Mouse (Mus musculus): ENCODE measurements around the gene Abcb9. TPM values are rescaled to one million over a fixed set of nuclear protein-coding genes. Genes with fewer than 3 reads are reported as not detected.
A peak's percentile ranks its signal among the peaks of the same experiment; 100 is the strongest.

Abcb9 gene
- 1.6 and 1.7 TPM in 2 replicates for polyA plus RNA-seq (2015; fragmentation: Nextera tagmentation; extraction: Ambion mirVana)

GRCm38 (mm10) chr5:124095596-124096232, at the start of gene Abcb9:
Gene Abcb9 (minus strand): TSS chr5:124095798.
- Histone ChIP-seq H3K27me3 (replicated peaks) (peaks cover 10% of the 10 kb centered on the region), H3K4me3 (peak within 1 kb of the TSS; percentile 57), H3K9ac (peak within 1 kb of the TSS; percentile 78), H3K36me3 (no peaks in the 10 kb centered on the region), H3K27ac (replicated peaks) (no peak within 1 kb of the TSS), H3K9me3 (no peaks in the 10 kb centered on the region), H3K4me2 (peak within 1 kb of the TSS; percentile 85), H3K4me1 (peaks cover 20% of the 10 kb centered on the region)
- ATAC-seq (ENCODE audit: extremely low read depth, insufficient number of reproducible peaks, low FRiP score, low TSS enrichment) = peak; percentile 83
- 2% methylated on average over 42 of the region's 42 CpGs for WGBS

DNA sequence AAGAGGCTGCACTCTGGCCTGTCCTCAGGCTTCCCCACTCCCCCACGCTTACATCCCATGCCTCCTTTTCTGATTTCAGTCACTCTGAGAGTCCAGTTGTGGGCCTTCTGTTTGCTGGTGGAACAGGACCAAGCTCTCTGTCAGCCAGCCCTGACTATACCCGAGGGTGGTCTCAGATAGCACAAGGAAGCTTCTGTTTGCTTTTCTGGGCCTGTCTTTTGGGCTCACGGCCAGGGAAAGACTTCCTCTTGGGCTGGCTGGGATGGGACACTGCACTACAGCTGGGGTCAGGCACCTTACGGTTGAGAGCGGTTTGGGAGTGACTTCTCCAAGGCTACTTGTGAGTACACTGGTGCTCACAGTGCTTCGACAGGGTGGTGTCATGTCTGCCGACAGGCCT, 42.5 kb upstream of the Abcb9 start:
- no peak overlapping the region for H3K9ac ChIP-seq
- no peaks in the 10 kb centered on the region for H3K9me3 ChIP-seq
- no peak overlapping the region for H3K4me2 ChIP-seq
- H3K27ac ChIP-seq (replicated peaks) = 0 out of 2 replicates have a peak overlapping the region, but pooled peaks have one; percentile 3
- no peak for ATAC-seq (ENCODE audit: extremely low read depth, insufficient number of reproducible peaks, low FRiP score, low TSS enrichment)
- H3K4me1 ChIP-seq = peaks cover 12% of the 10 kb centered on the region
- no peaks in the 10 kb centered on the region for H3K27me3 ChIP-seq (replicated peaks)
- 64% methylated on average over 7 of the region's 7 CpGs for WGBS
- no peak overlapping the region for H3K4me3 ChIP-seq
- H3K36me3 ChIP-seq = peaks cover 97% of the 10 kb centered on the region

- H3K27me3 ChIP-seq (replicated peaks) = no peaks in the 10 kb centered on the region
- H3K4me2 ChIP-seq = no peak overlapping the region
- no peak overlapping the region for H3K27ac ChIP-seq (replicated peaks)
- no peak overlapping the region for H3K4me3 ChIP-seq
- no peak overlapping the region for H3K9ac ChIP-seq
- no peak for ATAC-seq (ENCODE audit: extremely low read depth, insufficient number of reproducible peaks, low FRiP score, low TSS enrichment)
- H3K36me3 ChIP-seq = peaks cover 98% of the 10 kb centered on the region
- H3K9me3 ChIP-seq = no peaks in the 10 kb centered on the region
- H3K4me1 ChIP-seq = peaks cover 12% of the 10 kb centered on the region
- WGBS = 82% methylated on average over 5 of the region's 5 CpGs
Observed at GRCm38 (mm10) chr5:124134261-124134660, 38.7 kb upstream of the Abcb9 start.

DNA sequence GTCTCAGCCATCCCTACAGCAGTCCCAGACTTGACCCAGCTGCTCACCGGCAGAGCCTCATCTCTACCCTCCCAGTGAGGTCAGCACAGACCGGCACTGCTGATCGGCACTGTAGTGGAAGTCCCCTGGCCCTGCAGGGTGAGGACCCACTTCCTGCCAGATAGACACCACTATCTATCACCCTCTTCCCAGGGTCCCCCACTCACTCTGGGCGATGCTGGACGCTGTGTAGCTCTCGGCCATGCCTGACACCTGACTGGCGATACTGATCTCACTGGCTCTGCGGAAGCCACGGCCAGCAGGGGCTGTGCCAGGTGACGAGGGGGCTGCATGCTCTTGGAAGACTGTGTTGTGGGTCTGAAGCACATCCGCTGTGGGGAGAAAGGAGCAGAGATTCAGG, 29.5 kb upstream of the Abcb9 start:
- peaks cover 99% of the 10 kb centered on the region for H3K36me3 ChIP-seq
- no peak for ATAC-seq (ENCODE audit: extremely low read depth, insufficient number of reproducible peaks, low FRiP score, low TSS enrichment)
- H3K4me1 ChIP-seq = no peaks in the 10 kb centered on the region
- H3K27ac ChIP-seq (replicated peaks) = no peak overlapping the region
- WGBS = 81% methylated on average over 11 of the region's 11 CpGs
- H3K4me2 ChIP-seq = no peak overlapping the region
- H3K9me3 ChIP-seq = no peaks in the 10 kb centered on the region
- no peaks in the 10 kb centered on the region for H3K27me3 ChIP-seq (replicated peaks)
- no peak overlapping the region for H3K4me3 ChIP-seq
- no peak overlapping the region for H3K9ac ChIP-seq

DNA sequence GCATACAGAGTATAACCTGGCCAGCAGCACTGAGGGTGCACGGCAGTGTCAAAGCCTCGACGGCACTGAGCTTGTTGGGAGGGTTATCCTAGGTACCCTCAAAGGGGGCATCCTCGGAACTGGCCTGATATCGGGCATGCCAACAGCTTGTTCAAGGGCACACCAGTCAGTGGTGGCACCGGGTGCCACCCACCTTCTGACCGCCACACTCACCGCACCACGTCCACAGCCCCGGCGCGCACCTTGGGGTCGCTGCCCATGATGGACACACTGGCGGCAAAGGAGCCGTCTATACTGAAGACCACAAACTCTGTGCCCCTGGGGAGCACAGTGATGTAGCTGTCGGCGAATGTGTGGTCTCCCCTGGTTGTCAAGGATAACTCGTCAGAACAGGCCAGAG, 26.8 kb upstream of the Abcb9 start:
- Histone ChIP-seq H3K27ac (replicated peaks) (no peak overlapping the region), H3K9me3 (no peaks in the 10 kb centered on the region), H3K4me2 (no peak overlapping the region), H3K9ac (no peak overlapping the region), H3K36me3 (peaks cover 99% of the 10 kb centered on the region), H3K27me3 (replicated peaks) (no peaks in the 10 kb centered on the region), H3K4me1 (peaks cover 2% of the 10 kb centered on the region), H3K4me3 (no peak overlapping the region)
- WGBS = 89% methylated on average over 18 of the region's 18 CpGs
- ATAC-seq (ENCODE audit: extremely low read depth, insufficient number of reproducible peaks, low FRiP score, low TSS enrichment) = no peak

GRCm38 (mm10) chr5:124119204-124119603, 23.6 kb upstream of the Abcb9 start:
- H3K36me3 ChIP-seq = peaks cover 78% of the 10 kb centered on the region

GRCm38 (mm10) chr5:124115990-124116845, 20.6 kb upstream of the Abcb9 start, which contains the start of gene Arl6ip4:
Gene Arl6ip4 (plus strand): TSS chr5:124116089.
- H3K27me3 ChIP-seq (replicated peaks) = no peaks in the 10 kb centered on the region
- WGBS = under 1% methylated on average over 64 of the region's 64 CpGs
- peak within 1 kb of the TSS; percentile 95 for H3K4me3 ChIP-seq
- no peaks in the 10 kb centered on the region for H3K9me3 ChIP-seq
- peak within 1 kb of the TSS; percentile 87 for H3K27ac ChIP-seq (replicated peaks)
- ATAC-seq (ENCODE audit: extremely low read depth, insufficient number of reproducible peaks, low FRiP score, low TSS enrichment) = no peak
- H3K4me1 ChIP-seq = peaks cover 37% of the 10 kb centered on the region
- peak within 1 kb of the TSS; percentile 98 for H3K9ac ChIP-seq
- H3K4me2 ChIP-seq = peak within 1 kb of the TSS; percentile 99
- peaks cover 53% of the 10 kb centered on the region for H3K36me3 ChIP-seq

More at GRCm38 (mm10) chr5:124119204-124119603, 23.6 kb upstream of the Abcb9 start:
- H3K4me3 ChIP-seq = no peak overlapping the region
- no peak overlapping the region for H3K27ac ChIP-seq (replicated peaks)
- no peak overlapping the region for H3K4me2 ChIP-seq
- 66% methylated on average over 5 of the region's 5 CpGs for WGBS
- no peaks in the 10 kb centered on the region for H3K9me3 ChIP-seq
- H3K27me3 ChIP-seq (replicated peaks) = no peaks in the 10 kb centered on the region
- H3K9ac ChIP-seq = no peak overlapping the region
- peaks cover 23% of the 10 kb centered on the region for H3K4me1 ChIP-seq
- ATAC-seq (ENCODE audit: extremely low read depth, insufficient number of reproducible peaks, low FRiP score, low TSS enrichment) = no peak

DNA sequence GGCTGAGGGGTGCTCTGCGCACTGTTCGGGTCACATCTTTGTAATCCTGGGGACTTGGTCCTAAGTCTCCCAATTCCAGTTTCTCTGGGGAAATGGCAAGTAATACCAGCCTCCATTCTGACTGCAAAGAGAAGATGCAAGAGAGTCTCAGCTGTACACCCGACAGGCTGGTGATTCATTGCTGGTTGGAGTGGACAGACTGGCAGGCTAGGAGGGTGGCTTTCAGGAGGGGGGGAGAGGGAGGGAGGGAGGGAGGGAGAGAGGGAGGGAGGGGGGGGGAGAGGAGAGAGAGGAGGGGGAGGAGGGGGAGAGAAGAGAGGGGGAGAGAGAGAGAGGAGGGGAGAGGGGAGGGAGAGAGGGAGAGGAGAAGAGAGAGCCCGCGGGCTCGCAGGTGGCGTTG, 19.9 kb upstream of the Abcb9 start:
- Histone ChIP-seq H3K27me3 (replicated peaks) (no peaks in the 10 kb centered on the region), H3K4me3 (peak overlapping the region; percentile 95), H3K4me1 (peaks cover 42% of the 10 kb centered on the region), H3K9me3 (no peaks in the 10 kb centered on the region), H3K9ac (peak overlapping the region; percentile 98), H3K4me2 (peak overlapping the region; percentile 99), H3K36me3 (peaks cover 46% of the 10 kb centered on the region), H3K27ac (replicated peaks) (peak overlapping the region; percentile 87)
- WGBS = 21% methylated on average over 7 of the region's 7 CpGs
- ATAC-seq (ENCODE audit: extremely low read depth, insufficient number of reproducible peaks, low FRiP score, low TSS enrichment) = no peak

DNA sequence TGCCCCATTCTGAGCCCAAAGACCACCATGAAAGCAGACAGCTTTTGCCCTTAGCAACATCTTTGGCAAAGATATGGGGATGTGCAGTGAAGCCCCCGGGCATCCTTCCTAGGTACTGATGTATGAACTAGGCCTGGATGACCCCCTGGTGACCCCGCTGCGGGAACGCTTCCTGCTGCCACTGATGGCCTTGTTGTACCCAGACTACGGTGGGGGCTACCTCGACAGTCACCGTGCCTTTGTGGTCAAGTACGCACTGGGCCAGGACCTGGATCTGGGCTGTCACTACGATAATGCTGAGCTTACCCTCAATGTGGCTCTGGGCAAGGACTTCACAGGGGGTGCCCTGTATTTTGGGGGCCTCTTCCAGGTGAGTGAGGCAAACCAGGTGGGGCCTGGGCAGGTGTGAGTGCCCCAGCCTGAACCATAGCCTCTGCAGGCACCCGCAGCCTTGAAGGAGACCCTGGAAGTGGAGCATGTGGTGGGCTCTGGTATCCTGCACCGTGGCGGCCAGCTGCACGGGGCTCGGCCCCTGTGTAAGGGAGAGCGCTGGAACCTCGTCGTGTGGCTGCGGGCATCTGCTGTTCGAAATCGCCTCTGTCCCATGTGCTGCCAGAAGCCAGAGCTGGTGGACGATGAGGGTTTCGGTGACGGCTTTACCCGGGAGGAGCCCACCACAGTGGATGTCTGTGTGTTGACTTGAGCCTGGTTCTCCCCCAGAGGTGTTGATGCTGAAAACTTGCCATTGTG, 18.9 kb upstream of the Abcb9 start:
- no peaks in the 10 kb centered on the region for H3K27me3 ChIP-seq (replicated peaks)
- no peak overlapping the region for H3K4me2 ChIP-seq
- H3K4me1 ChIP-seq = peaks cover 42% of the 10 kb centered on the region
- H3K9ac ChIP-seq = no peak overlapping the region
- H3K9me3 ChIP-seq = no peaks in the 10 kb centered on the region
- 88% methylated on average over 24 of the region's 24 CpGs for WGBS
- no peak overlapping the region for H3K27ac ChIP-seq (replicated peaks)
- no peak overlapping the region for H3K4me3 ChIP-seq
- no peak for ATAC-seq (ENCODE audit: extremely low read depth, insufficient number of reproducible peaks, low FRiP score, low TSS enrichment)
- peaks cover 35% of the 10 kb centered on the region for H3K36me3 ChIP-seq

DNA sequence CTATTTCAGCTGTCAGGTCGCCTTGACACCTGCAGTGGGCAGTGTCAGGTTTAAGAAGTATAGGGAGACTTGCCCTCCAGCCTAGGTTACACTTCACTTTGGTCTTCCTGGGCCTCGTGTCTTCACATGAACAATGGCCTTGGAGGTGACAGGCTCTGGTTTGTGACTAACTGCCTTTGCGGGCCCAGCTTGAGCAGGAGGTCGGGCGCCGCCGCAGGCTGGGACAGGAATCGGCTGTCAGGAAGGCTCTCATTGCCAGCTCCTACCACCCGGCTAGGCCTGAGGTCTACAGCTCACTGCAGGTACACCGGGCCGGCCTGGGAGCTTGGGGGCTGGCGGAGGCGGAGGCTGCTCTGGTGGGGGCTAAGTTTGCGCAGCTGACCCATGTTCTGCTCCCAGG, 17.4 kb upstream of the Abcb9 start:
- Histone ChIP-seq H3K9ac (peak overlapping the region; percentile 87), H3K4me3 (peak overlapping the region; percentile 85), H3K36me3 (peaks cover 21% of the 10 kb centered on the region), H3K4me2 (peak overlapping the region; percentile 93), H3K27me3 (replicated peaks) (no peaks in the 10 kb centered on the region), H3K9me3 (no peaks in the 10 kb centered on the region), H3K4me1 (peaks cover 42% of the 10 kb centered on the region), H3K27ac (replicated peaks) (peak overlapping the region; percentile 89)
- WGBS = 15% methylated on average over 14 of the region's 14 CpGs
- no peak for ATAC-seq (ENCODE audit: extremely low read depth, insufficient number of reproducible peaks, low FRiP score, low TSS enrichment)

GRCm38 (mm10) chr5:124112531-124112930, 16.9 kb upstream of the Abcb9 start:
- H3K9me3 ChIP-seq = no peaks in the 10 kb centered on the region
- H3K27ac ChIP-seq (replicated peaks) = peak overlapping the region; percentile 89
- H3K27me3 ChIP-seq (replicated peaks) = no peaks in the 10 kb centered on the region
- 0% methylated on average over 18 of the region's 18 CpGs for WGBS
- H3K36me3 ChIP-seq = peaks cover 16% of the 10 kb centered on the region
- H3K4me3 ChIP-seq = peak overlapping the region; percentile 85
- H3K4me1 ChIP-seq = peaks cover 42% of the 10 kb centered on the region
- H3K9ac ChIP-seq = peak overlapping the region; percentile 87
- ATAC-seq (ENCODE audit: extremely low read depth, insufficient number of reproducible peaks, low FRiP score, low TSS enrichment) = no peak
- peak overlapping the region; percentile 93 for H3K4me2 ChIP-seq

Data from heart, embryonic 13.5 days (tissue).